Mouse (Mus musculus) heart, embryonic 12.5 days (tissue): ENCODE data around the gene Gnat1. TPM values are rescaled to one million over a fixed set of nuclear protein-coding genes. Genes with fewer than 3 reads are reported as not detected.

ENCODE experiments used
- ATAC-seq: fragments of 200-750 bp; cut with Nextera tagmentation; 2 replicates; pipeline ENCODE4 v1.8.0; 2017; ENCODE audit warnings: moderate TSS enrichment, moderate library complexity; ENCODE audit not compliant: insufficient number of reproducible peaks, low FRiP score
- H3K27ac ChIP-seq: fragments of 300-500 bp; sonication (generic); 2 replicates; pipeline ENCODE4 v1.5.1; 2016; ENCODE audit warnings: mild to moderate bottlenecking, moderate library complexity; ENCODE audit not compliant: poor library complexity, severe bottlenecking
- H3K27me3 ChIP-seq: fragments of 300-500 bp; sonication (generic); replicated peaks from 2 replicates; pipeline ENCODE4 v1.6.1; 2016; ENCODE audit warnings: mild to moderate bottlenecking, moderate library complexity
- H3K36me3 ChIP-seq: fragments of 300-500 bp; sonication (generic); 2 replicates; pipeline ENCODE4 v1.6.1; 2016; ENCODE audit warnings: mild to moderate bottlenecking, moderate library complexity
- H3K4me1 ChIP-seq: fragments of 300-500 bp; sonication (generic); replicated peaks from 2 replicates; pipeline ENCODE4 v1.6.1; 2016; ENCODE audit warnings: mild to moderate bottlenecking
- H3K4me2 ChIP-seq: fragments of 300-500 bp; sonication (generic); 2 replicates; pipeline ENCODE4 v1.6.1; 2016; ENCODE audit warnings: mild to moderate bottlenecking, moderate library complexity
- H3K4me3 ChIP-seq: fragments of 300-500 bp; sonication (generic); 2 replicates; pipeline ENCODE4 v1.5.1; 2016; ENCODE audit warnings: mild to moderate bottlenecking
- H3K9ac ChIP-seq: fragments of 300-500 bp; sonication (generic); 2 replicates; pipeline ENCODE4 v1.6.1; 2016; ENCODE audit warnings: mild to moderate bottlenecking, moderate library complexity
- H3K9me3 ChIP-seq: fragments of 300-500 bp; sonication (generic); replicated peaks from 2 replicates; pipeline ENCODE4 v1.6.1; 2016; ENCODE audit warnings: mild to moderate bottlenecking, moderate library complexity
- WGBS: fragments of 180-500 bp; shearing (Covaris S2); methylation state at CpG from one replicate; pipeline ENCODE4 v1.1.7; 2016; 5-methylcytosine and 5-hydroxymethylcytosine counted together
- polyA plus RNA-seq: library from polyadenylated mRNA; unstranded; fragments of >200 nt; fragmentation: Nextera tagmentation; extraction: Ambion mirVana; gene quantifications from 2 replicates; pipeline ENCODE4 v1.2.1, GENCODE M21; 2016

The Gnat1 gene
- polyA plus RNA-seq, 1 experiment from 2014 or later, result 0.97 TPM

DNA sequence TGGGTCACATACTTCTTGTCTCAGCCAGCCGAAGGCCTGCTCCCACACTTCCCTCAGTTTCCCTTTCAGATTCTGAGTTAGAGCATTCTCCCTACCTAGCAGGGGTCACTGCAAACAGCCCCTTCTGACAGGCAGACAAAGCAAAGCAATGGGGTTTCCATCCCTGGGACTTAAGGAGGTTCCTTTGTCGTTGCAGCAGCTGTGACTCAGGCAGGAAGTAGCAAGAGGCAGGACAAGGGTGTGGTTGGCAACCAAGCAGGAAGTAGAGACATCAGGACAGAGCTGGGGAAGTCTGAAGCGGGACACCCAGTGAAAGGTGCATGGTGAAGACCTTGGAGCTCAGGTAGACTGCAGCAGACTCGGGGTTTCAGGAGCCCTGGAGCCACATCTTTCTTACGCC lies 55.0 kb downstream of the Gnat1 start:
- Histone ChIP-seq H3K27me3 (no peaks in the 10 kb centered on the region), H3K4me2 (no peak overlapping the region), H3K36me3 (peaks cover 60% of the 10 kb centered on the region), H3K9ac (no peak overlapping the region), H3K4me1 (peaks cover 84% of the 10 kb centered on the region), H3K9me3 (no peaks in the 10 kb centered on the region), H3K27ac (peak overlapping the region; percentile 36; the same call in 1 of the 2 replicates), H3K4me3 (no peak overlapping the region)
- WGBS, result 76% methylated on average over 5 of the region's 5 CpGs
- no peak for ATAC-seq

Other genes starting within 250 kb of the Gnat1 start
- gene Tmem115, start 145.8 kb downstream of the Gnat1 start, polyA plus RNA-seq, result 37.5 and 41.2 TPM in 2 replicates
- 16.6 and 18.4 TPM in 2 replicates for gene Cyb561d2, start 137.5 kb downstream of the Gnat1 start, polyA plus RNA-seq
- 24.4 and 25.1 TPM in 2 replicates for gene Nprl2, start 137.5 kb downstream of the Gnat1 start, polyA plus RNA-seq
- gene Zmynd10, start 132.4 kb downstream of the Gnat1 start, polyA plus RNA-seq, result 0.22 and 0.35 TPM in 2 replicates
- gene Rassf1, start 128.2 kb downstream of the Gnat1 start, polyA plus RNA-seq, result 48.2 and 49.0 TPM in 2 replicates
- 60.1 and 61.4 TPM in 2 replicates for gene Tusc2, start 116.5 kb downstream of the Gnat1 start, polyA plus RNA-seq
- gene Hyal2, start 111.8 kb downstream of the Gnat1 start, polyA plus RNA-seq, result 103 and 106 TPM in 2 replicates
- gene Hyal1, start 102.8 kb downstream of the Gnat1 start, polyA plus RNA-seq, result 5.5 and 5.7 TPM in 2 replicates
- gene Naa80, start 100.8 kb downstream of the Gnat1 start, polyA plus RNA-seq, result 10.2 and 12.6 TPM in 2 replicates
- gene Hyal3, start 98.9 kb downstream of the Gnat1 start, polyA plus RNA-seq, result 0.49 and 0.64 TPM in 2 replicates
- gene Ifrd2, start 92.1 kb downstream of the Gnat1 start, polyA plus RNA-seq, result 34.0 and 35.5 TPM in 2 replicates
- gene Sema3b, start 70.5 kb downstream of the Gnat1 start, polyA plus RNA-seq, result 10.7 and 11.2 TPM in 2 replicates
- 404 and 442 TPM in 2 replicates for gene Gnai2, start 44.3 kb downstream of the Gnat1 start, polyA plus RNA-seq
- 2.9 and 3.2 TPM in 2 replicates for gene Slc38a3, start 10.2 kb downstream of the Gnat1 start, polyA plus RNA-seq
- gene Sema3f, start 30.8 kb upstream of the Gnat1 start, polyA plus RNA-seq, result 8.1 and 8.4 TPM in 2 replicates
- gene Rbm5, start 91.3 kb upstream of the Gnat1 start, polyA plus RNA-seq, result 127 and 137 TPM in 2 replicates
- gene Rbm6, start 193.5 kb upstream of the Gnat1 start, polyA plus RNA-seq, result 56.4 and 61.8 TPM in 2 replicates
- gene Mon1a, start 208.4 kb upstream of the Gnat1 start, polyA plus RNA-seq, result 9.3 and 9.9 TPM in 2 replicates
- gene Mst1r, start 227.2 kb upstream of the Gnat1 start, polyA plus RNA-seq, result 4.5 and 5.2 TPM in 2 replicates
- gene Actl11, start 248.8 kb upstream of the Gnat1 start, polyA plus RNA-seq, result not detected in 2 replicates